In genomic region chr13:107555958-107556357, GRCm38 (mm10) we compare ENCODE assay signal across 22 mouse cellular contexts.
DNase-seq lines count a peak whose midpoint lies in the region; ATAC-seq and TF ChIP-seq lines count a peak whose summit lies in the region.
"Had no signal": no experiment of that assay in that cellular context is flagged by ENCODE, and none has a peak within 500 bp of the region (broad histone marks: within the 10 kb centered on the region; RNA-seq: fewer than 3 reads in every experiment).

No protein-coding gene starts in this region.

- TF ChIP-seq CTCF in lung, adult 2 months (IDR thresholded peaks at IDR 0.05; ENCODE audit: insufficient read depth, low read length): no peak

- 37% methylated on average over 3 of the region's 3 CpGs for WGBS in lung, embryonic 16.5 days
- WGBS in lung, adult 2 months: 64% methylated on average over 3 of the region's 3 CpGs
- WGBS in kidney, embryonic 14.5 days: 77% methylated on average over 3 of the region's 3 CpGs

- no peak overlapping the region for H3K4me3 ChIP-seq in lung, embryonic 16.5 days (ENCODE audit: low read length)
- no peak overlapping the region for H3K4me3 ChIP-seq in lung, adult 2 months (replicated peaks; ENCODE audit: extremely low read depth, low read depth, low read length)
- H3K4me3 ChIP-seq in kidney, embryonic 14.5 days (ENCODE audit: low read length): no peak overlapping the region
- H3K4me3 ChIP-seq: embryonic facial prominence, embryonic 13.5 days; embryonic facial prominence, embryonic 15.5 days; erythroblast, embryonic 14.5 days; forebrain, embryonic 10.5 days; forebrain, embryonic 12.5 days had no signal

- H3K9ac ChIP-seq in lung, embryonic 16.5 days (ENCODE audit: low read length): no peak overlapping the region
- H3K9ac ChIP-seq in kidney, embryonic 14.5 days (ENCODE audit: low read depth, low read length): no peak overlapping the region
- H3K9ac ChIP-seq: embryonic facial prominence, embryonic 13.5 days; embryonic facial prominence, embryonic 15.5 days; forebrain, embryonic 12.5 days had no signal

- no peaks in the 10 kb centered on the region for H3K4me1 ChIP-seq in lung, embryonic 16.5 days (replicated peaks; ENCODE audit: control insufficient read depth, insufficient read depth, low read length)
- H3K4me1 ChIP-seq in lung, adult 2 months (ENCODE audit: control insufficient read depth, insufficient read depth, low read length): no peaks in the 10 kb centered on the region
- H3K4me1 ChIP-seq in kidney, embryonic 14.5 days (ENCODE audit: control insufficient read depth, insufficient read depth, low read length): no peaks in the 10 kb centered on the region
- H3K4me1 ChIP-seq: embryonic facial prominence, embryonic 13.5 days; embryonic facial prominence, embryonic 15.5 days; forebrain, embryonic 12.5 days had no signal

- H3K27me3 ChIP-seq in lung, embryonic 16.5 days (ENCODE audit: control insufficient read depth, insufficient read depth, low read depth, low read length): no peaks in the 10 kb centered on the region
- H3K27me3 ChIP-seq in kidney, embryonic 14.5 days (ENCODE audit: control insufficient read depth, insufficient read depth, low read length): no peaks in the 10 kb centered on the region
- H3K27me3 ChIP-seq: embryonic facial prominence, embryonic 13.5 days; embryonic facial prominence, embryonic 15.5 days; forebrain, embryonic 12.5 days had no signal

- H3K4me2 ChIP-seq in lung, embryonic 16.5 days (ENCODE audit: low read depth, low read length): no peak overlapping the region
- no peak overlapping the region for H3K4me2 ChIP-seq in kidney, embryonic 14.5 days (replicated peaks; ENCODE audit: low read depth, low read length)
- H3K4me2 ChIP-seq: embryonic facial prominence, embryonic 13.5 days; embryonic facial prominence, embryonic 15.5 days; forebrain, embryonic 12.5 days had no signal

- no peaks in the 10 kb centered on the region; the same call in 1 of the 2 replicates for H3K9me3 ChIP-seq in lung, embryonic 16.5 days (ENCODE audit: control insufficient read depth, low read length)
- H3K9me3 ChIP-seq in kidney, embryonic 14.5 days (ENCODE audit: control insufficient read depth, low read length): no peaks in the 10 kb centered on the region
- H3K9me3 ChIP-seq: embryonic facial prominence, embryonic 13.5 days; embryonic facial prominence, embryonic 15.5 days; forebrain, embryonic 10.5 days; forebrain, embryonic 12.5 days had no signal

- no peak for DNase-seq in lung, postnatal 14 days
- peak; percentile 39 for DNase-seq in lung, postnatal 25 days (ENCODE audit: low spot score)
- DNase-seq in lung, adult 2 months: no peak
- DNase-seq: adrenal gland, adult 2 months; adrenal gland, postnatal 10 days; adrenal gland, postnatal 25 days; cerebellum, adult 11 months; cerebellum, adult 18-20 months; cerebellum, adult 8-10 months; cerebellum, adult 9-11 months; cerebellum, postnatal 14 days; cerebellum, postnatal 36 days; embryo, embryonic 11 days had no signal

- no peak for TF ChIP-seq POLR2A in lung, adult 2 months (IDR thresholded peaks at IDR 0.05; ENCODE audit: borderline replicate concordance, extremely low read depth, low read depth, low read length)

- no peak overlapping the region for H3K27ac ChIP-seq in lung, embryonic 16.5 days (ENCODE audit: low read length)
- no peak overlapping the region for H3K27ac ChIP-seq in kidney, embryonic 14.5 days (ENCODE audit: low read depth, low read length)
- H3K27ac ChIP-seq: embryonic facial prominence, embryonic 13.5 days; embryonic facial prominence, embryonic 15.5 days; forebrain, embryonic 10.5 days; forebrain, embryonic 12.5 days had no signal

- ATAC-seq in lung, embryonic 16.5 days (ENCODE audit: low read depth): peak; percentile 71; the same call in 1 of the 2 replicates
- ATAC-seq in kidney, embryonic 14.5 days (ENCODE audit: low FRiP score, low TSS enrichment): no peak
- ATAC-seq: forebrain, embryonic 14.5 days; forebrain, embryonic 16.5 days had no signal

- H3K36me3 ChIP-seq in lung, embryonic 16.5 days (ENCODE audit: control insufficient read depth, insufficient read depth, low read length): no peaks in the 10 kb centered on the region
- no peaks in the 10 kb centered on the region for H3K36me3 ChIP-seq in kidney, embryonic 14.5 days (ENCODE audit: control insufficient read depth, insufficient read depth, low read length)
- H3K36me3 ChIP-seq: embryonic facial prominence, embryonic 13.5 days; embryonic facial prominence, embryonic 15.5 days; forebrain, embryonic 10.5 days; forebrain, embryonic 12.5 days had no signal
